Comparison of ENCODE assay signal across 32 mouse cellular contexts in genomic region chr16:52250196-52250595, GRCm38 (mm10).
"Had no signal": no experiment of that assay in that cellular context is flagged by ENCODE, and none has a peak within 500 bp of the region (broad histone marks: within the 10 kb centered on the region; RNA-seq: fewer than 3 reads in every experiment).

No protein-coding gene starts in this region.

- H3K9me3 ChIP-seq: heart, embryonic 10.5 days; heart, embryonic 12.5 days; heart, embryonic 13.5 days; heart, embryonic 15.5 days; hindbrain, embryonic 10.5 days; hindbrain, embryonic 12.5 days; hindbrain, embryonic 15.5 days; intestine, embryonic 15.5 days; kidney, embryonic 15.5 days had no signal

- H3K27me3 ChIP-seq: heart, embryonic 12.5 days; heart, embryonic 13.5 days; heart, embryonic 15.5 days; hindbrain, embryonic 12.5 days; hindbrain, embryonic 13.5 days; hindbrain, embryonic 15.5 days; intestine, embryonic 15.5 days; kidney, embryonic 15.5 days had no signal

- DNase-seq: heart, adult 2 months; heart, postnatal 10 days; heart, postnatal 14 days; heart, postnatal 36 days; heart, postnatal 4 days; kidney, adult 11 months; kidney, adult 18-20 months; kidney, postnatal 10 days; kidney, postnatal 14 days; kidney, postnatal 25 days; layer of hippocampus, adult 9-11 months; layer of hippocampus, postnatal 36 days had no signal

- ATAC-seq: hindbrain, embryonic 16.5 days; hindbrain, postnatal 0 days; inflammation-experienced regulatory T-cells, adult 6 months; intestine, embryonic 15.5 days; intestine, embryonic 16.5 days; intestine, postnatal 0 days had no signal

- H3K4me3 ChIP-seq: heart, adult 2 months; heart, embryonic 10.5 days; heart, embryonic 12.5 days; heart, embryonic 13.5 days; heart, embryonic 15.5 days; hindbrain, embryonic 10.5 days; hindbrain, embryonic 12.5 days; hindbrain, embryonic 13.5 days; hindbrain, embryonic 15.5 days; intestine, embryonic 15.5 days; kidney, embryonic 15.5 days; layer of hippocampus, adult 2 months; left cerebral cortex, adult 2 months had no signal

- H3K27ac ChIP-seq: heart, adult 2 months; heart, embryonic 10.5 days; heart, embryonic 13.5 days; heart, embryonic 15.5 days; hindbrain, embryonic 10.5 days; hindbrain, embryonic 12.5 days; hindbrain, embryonic 13.5 days; hindbrain, embryonic 14.5 days; hindbrain, embryonic 15.5 days; hindbrain, postnatal 0 days; intestine, embryonic 15.5 days; kidney, embryonic 15.5 days; kidney, postnatal 0 days; layer of hippocampus, adult 2 months; left cerebral cortex, adult 2 months had no signal

- H3K4me2 ChIP-seq: heart, embryonic 11.5 days; heart, embryonic 12.5 days; heart, embryonic 13.5 days; heart, embryonic 15.5 days; hindbrain, embryonic 12.5 days; hindbrain, embryonic 13.5 days; hindbrain, embryonic 14.5 days; hindbrain, embryonic 15.5 days; intestine, embryonic 15.5 days; kidney, embryonic 15.5 days had no signal

- H3K36me3 ChIP-seq: heart, embryonic 15.5 days; hindbrain, embryonic 12.5 days; intestine, embryonic 15.5 days had no signal

- H3K9ac ChIP-seq: heart, embryonic 12.5 days; heart, embryonic 13.5 days; heart, embryonic 15.5 days; hindbrain, embryonic 12.5 days; hindbrain, embryonic 13.5 days; hindbrain, embryonic 14.5 days; hindbrain, embryonic 15.5 days; intestine, embryonic 15.5 days; kidney, embryonic 15.5 days had no signal

- H3K4me1 ChIP-seq: heart, embryonic 10.5 days; heart, embryonic 12.5 days; heart, embryonic 13.5 days; heart, embryonic 15.5 days; hindbrain, embryonic 10.5 days; hindbrain, embryonic 12.5 days; hindbrain, embryonic 13.5 days; hindbrain, embryonic 15.5 days; intestine, embryonic 15.5 days; kidney, embryonic 15.5 days had no signal
